Mouse (Mus musculus) thymus, postnatal 4 days (tissue): ENCODE data around the gene Unc5cl.
A peak's percentile ranks its signal among the peaks of the same experiment; 100 is the strongest.

Source experiments
- DNase-seq: peaks from one replicate; pipeline ENCODE4 v3.0.0; 2021

The Unc5cl gene

DNA sequence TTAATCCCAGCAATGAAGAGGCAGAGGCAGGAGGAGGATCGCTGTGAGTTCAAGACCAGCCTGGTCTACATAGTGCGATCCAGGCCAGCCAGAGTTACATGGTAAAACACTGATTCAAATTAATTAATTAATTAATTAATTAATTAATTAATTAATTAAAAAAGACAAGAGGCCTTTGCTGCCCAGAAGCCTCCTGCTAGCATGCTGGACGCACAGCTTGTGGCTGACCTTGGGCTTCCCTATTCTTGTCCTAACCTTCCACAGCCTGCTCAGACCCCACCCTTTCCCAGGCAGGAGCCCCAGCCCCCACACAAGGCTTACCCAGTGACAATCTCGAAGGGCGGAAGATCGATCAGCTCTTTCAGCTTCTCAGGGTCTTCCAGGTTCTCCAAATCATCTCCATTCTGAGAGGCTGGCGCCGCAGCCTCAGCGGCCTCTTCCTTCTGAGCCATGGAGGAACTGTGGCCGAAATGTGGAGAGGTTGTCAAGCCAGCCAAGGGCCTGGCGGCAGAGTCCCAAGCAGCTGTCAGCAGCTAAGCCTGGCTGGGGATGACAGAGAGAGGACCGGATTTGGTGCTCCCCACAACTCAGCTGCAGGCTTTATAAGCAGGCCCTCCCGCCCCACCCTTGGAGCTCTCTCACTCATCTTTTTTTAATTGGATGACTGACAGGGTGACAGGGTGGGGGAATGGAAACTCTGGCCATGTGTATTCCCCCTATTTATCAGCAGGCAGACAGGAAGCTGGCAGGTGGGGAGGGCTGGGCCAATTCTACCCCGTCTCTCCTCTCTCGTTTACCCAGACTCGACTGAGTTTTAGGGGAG is 22.3 kb upstream of the Unc5cl start, which contains the start of gene Apobec2:
Gene Apobec2, minus strand, starts transcription at position 773 of the 823 bp plus-strand sequence.
- DNase-seq = no peak

DNA sequence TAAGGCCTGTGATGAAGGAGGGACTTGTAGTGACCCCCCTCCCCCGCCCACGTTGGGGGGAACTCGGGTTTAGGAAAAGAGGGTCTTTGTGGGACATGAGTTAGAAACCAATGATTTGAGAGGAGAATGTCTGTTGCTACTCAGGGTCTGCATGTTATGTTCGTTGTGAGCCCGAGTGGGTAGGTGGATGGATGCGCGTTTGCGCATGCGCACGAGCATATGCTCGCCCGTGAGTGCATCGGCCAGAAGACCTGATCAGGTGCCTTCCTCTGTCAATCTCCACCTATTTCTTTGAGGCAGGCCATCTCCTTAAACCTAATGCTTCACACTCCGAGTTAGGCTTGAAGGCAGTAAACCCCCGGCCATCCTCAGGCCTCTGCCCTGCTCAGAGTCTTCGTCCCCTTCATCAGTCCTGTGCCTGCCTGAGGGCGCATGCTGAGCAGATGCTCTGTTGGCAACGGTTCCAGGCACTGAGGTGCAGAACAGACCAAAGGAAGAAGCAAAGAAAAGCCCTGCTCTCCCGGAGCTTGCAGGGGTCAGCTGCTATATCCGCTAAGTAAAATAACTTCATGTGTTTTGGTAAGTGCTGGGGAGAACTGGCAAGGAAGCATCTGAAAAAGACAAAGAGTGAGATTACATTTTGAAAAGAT is 21.6 kb upstream of the Unc5cl start:
- DNase-seq = no peak

GRCm38 (mm10) chr17:48433689-48434330 is 20.9 kb upstream of the Unc5cl start:
- DNase-seq = no peak

GRCm38 (mm10) chr17:48434479-48434878 is 20.2 kb upstream of the Unc5cl start:
- DNase-seq = no peak

- no peak for DNase-seq
Measured at GRCm38 (mm10) chr17:48436487-48436886, 18.2 kb upstream of the Unc5cl start.

- DNase-seq = no peak
Measured at GRCm38 (mm10) chr17:48437421-48437911, 17.2 kb upstream of the Unc5cl start.

GRCm38 (mm10) chr17:48442745-48443457 is 11.8 kb upstream of the Unc5cl start:
- no peak for DNase-seq

GRCm38 (mm10) chr17:48443542-48444145 is 11.1 kb upstream of the Unc5cl start:
- no peak for DNase-seq

GRCm38 (mm10) chr17:48447675-48448074 is 7.0 kb upstream of the Unc5cl start:
- no peak for DNase-seq

DNA sequence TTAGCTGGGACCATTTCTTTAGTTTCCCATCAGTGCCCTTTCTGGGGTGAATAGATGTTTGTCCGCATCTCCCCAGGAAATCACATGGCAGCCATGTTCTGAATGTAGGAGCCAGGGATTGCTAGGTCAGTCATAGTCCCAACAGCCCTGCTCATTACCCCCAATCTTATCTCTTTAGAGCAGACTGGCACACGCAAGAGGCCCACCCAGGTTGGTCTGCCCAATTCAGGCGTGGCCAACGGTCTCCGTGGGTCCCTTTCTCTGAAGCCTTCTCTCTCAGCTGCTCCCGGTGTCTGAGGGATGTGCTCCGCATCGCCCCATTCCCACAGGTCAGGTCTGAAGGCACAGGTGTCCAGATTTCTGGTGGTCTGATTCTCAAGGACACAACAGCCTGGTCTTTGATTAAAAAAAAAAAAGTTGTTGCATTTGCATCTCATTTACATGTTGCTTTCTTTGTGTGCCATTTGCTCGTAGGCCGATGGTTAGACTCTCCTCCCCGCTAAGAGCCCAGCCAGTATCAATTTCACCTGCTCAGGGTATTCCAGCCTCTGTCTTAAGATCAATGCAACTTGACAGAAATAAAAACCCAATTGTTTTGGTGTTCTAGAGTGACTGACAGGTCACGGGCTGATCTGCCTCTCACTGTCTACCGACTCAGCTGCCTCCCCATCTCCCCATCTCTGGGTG is 3.9 kb upstream of the Unc5cl start:
- DNase-seq = no peak

GRCm38 (mm10) chr17:48451353-48451675 is 3.4 kb upstream of the Unc5cl start, which contains the start of gene Tspo2:
Tspo2 (minus strand) TSS chr17:48451522.
- DNase-seq = no peak

DNA sequence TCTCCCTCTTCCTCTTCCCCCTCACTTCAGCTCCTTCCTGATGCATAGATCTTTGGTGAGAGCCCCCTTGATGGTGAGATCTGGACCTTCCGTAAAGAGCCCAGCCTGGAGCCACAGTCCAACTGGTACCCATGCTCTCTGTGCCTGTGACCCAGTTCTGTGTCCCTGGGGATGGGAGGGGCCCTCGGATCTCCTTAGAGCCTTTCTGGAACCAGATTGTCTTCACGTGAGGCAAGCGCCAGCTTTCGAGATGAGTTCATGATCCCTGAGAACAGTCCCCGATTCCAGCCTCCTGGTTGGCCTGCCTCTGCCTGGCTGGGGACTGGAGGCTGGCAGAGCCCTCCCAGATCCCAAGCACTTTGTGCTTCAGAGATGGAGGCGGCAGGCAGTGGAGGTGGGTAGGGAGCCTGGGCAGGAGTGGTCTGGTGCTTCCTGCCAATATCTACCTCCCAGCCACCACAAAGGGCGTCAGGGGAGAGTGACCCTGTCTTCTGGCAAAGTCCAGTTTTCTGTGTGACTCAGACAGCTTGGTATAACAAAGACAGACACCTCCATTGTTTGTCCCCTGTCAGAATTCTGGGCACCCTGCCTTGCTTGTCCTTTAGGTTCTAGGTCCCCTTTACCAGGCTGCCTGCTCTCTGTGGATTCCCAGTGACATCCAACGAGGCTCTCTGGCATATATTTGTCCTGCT is 2.8 kb upstream of the Unc5cl start:
- no peak for DNase-seq

DNA sequence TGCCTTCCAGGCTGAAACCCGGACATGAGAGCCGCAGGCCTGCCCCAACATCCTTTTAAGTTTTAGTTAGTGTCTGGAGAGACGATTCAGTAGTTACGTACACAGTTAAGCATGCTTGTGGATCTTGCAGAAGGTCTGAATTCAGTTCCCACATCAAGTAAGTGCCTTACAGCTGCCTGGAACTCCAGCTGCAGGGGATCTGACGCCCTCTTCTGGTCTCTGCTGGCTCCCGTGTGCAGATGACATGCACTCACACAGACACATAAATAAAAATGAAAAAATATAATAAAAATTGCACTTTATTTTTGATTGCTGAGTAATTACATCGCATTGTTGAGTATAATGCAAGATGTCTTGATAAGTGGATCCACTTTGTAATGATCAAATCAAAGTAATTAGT is 1.2 kb upstream of the Unc5cl start:
- DNase-seq = peak; percentile 50

DNA sequence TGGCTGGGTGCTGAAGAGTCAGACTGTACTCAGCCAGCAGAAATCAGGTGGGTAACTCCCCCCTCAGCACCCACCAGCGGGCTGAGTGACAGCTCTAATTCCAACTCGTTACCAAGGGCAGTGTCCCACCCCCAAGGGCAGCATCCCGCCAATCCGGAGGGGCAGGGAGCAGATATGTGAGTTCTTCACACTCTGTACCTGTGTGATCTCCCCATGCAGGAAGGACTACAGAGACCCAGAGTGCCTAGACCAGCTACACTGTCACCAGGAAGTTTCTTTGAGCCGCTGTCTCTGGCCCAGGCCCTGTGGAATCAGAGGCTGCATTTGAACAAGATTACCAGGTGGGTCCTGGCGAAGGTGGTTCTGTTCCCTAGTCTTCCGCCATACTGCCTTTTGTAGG is 511 bp upstream of the Unc5cl start:
- no peak for DNase-seq

DNA sequence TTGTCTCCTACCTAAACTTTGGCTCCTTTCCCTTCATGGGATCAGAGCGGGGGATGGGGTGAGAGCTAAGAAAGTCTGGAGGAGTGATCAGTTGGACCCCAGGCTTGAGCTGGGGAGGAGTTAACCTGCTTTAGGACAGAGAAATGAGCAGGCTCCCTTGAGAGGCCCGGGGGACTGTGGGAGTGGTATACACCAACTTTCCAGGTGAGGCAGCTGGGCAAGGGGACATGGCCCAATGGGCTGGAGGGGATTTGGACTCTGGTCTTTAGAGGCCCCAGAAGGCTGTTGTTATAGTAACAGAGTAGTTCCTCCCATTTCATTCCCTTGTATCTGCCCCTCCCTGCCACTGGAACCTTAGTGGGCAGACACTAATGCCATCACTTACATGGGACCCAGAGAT is 1.3 kb downstream of the Unc5cl start:
- DNase-seq = no peak

DNA sequence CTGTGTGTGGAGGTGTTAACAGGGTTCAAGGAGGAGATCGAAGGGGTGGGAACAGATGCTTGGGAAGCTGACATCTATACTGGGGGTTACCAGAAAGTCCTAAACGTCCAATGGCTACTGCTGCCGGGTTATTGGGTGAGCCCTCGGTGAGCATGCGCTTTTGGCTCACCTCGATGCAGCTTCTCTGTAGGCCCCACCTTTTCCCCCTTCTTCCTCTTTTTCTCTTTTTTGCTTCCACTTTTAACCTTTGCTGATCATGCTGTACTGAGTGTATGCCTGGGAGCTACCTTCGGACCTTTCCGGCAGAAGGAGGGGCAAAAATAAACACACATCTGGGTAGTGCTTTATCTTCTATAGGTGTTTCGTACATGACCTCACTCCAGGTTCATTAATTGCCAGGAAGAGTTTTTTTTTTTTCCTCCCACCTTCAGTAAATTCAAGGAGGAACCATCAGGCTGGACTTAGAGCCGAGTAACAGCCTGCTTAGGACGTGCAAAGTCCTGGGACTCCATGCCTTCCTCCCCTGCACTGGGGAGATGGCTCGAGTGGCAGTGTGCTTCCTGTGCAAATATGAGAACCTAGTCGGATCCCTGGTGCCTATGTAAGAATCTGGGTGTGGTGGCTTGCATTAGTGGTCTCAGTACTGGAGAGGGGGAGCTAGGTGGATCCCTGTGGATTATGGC is 3.4 kb downstream of the Unc5cl start:
- no peak for DNase-seq

DNA sequence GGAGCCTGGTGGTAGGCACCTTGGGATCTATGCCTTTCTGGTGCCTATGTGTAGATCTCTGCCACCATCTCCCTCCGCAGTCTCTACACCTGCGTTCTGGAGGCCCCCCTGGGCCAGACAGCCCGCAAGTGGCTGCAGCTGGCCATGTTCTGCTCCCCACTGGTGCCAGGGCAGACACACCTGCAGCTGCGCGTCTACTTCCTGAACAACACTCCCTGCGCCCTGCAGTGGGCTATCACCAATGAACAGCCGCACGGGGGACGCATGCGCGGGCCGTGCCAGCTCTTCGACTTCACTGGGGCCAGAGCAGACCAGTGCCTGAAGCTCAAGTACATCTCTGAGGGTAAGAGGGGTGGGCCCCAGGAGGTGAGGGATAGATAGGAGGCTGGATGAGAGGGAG is 7.4 kb downstream of the Unc5cl start:
- peak; percentile 75 for DNase-seq

GRCm38 (mm10) chr17:48463391-48463790 is 8.7 kb downstream of the Unc5cl start:
- no peak for DNase-seq

DNA sequence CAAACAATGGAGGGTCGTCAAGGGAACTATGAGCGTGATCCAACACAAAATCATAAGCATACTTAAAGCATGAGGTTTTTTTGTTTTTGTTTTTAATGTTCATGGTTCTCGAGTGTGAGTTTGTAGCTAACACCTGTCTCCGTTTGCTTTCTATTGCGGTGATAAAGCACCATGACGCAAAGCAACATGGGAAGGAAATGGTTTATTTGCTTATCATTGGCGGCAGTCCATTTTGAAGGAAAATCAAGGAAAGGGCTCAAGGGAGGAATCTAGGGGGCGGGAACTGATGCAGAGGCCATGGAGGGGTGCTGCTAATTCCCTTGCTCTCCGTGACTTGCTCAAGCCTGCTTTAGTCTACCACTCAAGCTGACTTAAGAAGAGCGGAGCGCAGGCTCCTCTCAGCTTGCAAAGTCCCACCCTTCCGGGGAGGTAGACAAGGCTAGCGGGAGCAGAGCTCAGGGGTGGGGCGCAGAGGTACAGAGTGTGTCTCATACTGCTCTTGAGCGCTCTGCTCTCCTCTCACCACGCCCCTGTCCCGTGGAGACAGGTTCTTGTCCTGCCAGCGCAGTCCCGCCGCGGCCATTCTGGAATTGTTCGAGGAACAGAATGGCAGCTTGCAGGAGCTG is 12.2 kb downstream of the Unc5cl start:
- DNase-seq = peak; percentile 54
